Mouse (Mus musculus) hindbrain, embryonic 12.5 days (tissue): ENCODE results near the gene Clec4a3. TPM values are rescaled to one million over a fixed set of nuclear protein-coding genes. Genes with fewer than 3 reads are reported as not detected.
"Not testable (repeated sequence)": the region's sequence is repeated elsewhere in the genome, so short reads cannot be mapped to it uniquely, and the experiment has no call there.

Experiments
- ATAC-seq: fragments of 200-750 bp; cut with Nextera tagmentation; 2 replicates; pipeline ENCODE4 v1.8.0; 2017; ENCODE audit warnings: moderate TSS enrichment; ENCODE audit not compliant: low FRiP score
- H3K27ac ChIP-seq: fragments of 300-500 bp; sonication (generic); 2 replicates; pipeline ENCODE4 v1.5.1; 2016; ENCODE audit warnings: mild to moderate bottlenecking
- H3K27me3 ChIP-seq: fragments of 300-500 bp; sonication (generic); 2 replicates; pipeline ENCODE4 v1.6.1; 2016; ENCODE audit warnings: mild to moderate bottlenecking
- H3K36me3 ChIP-seq: fragments of 300-500 bp; sonication (generic); 2 replicates; pipeline ENCODE4 v1.6.1; 2016; ENCODE audit warnings: mild to moderate bottlenecking
- H3K4me1 ChIP-seq: fragments of 300-500 bp; sonication (generic); 2 replicates; pipeline ENCODE4 v1.6.1; 2016
- H3K4me2 ChIP-seq: fragments of 300-500 bp; sonication (generic); replicated peaks from 2 replicates; pipeline ENCODE4 v1.6.1; 2016; ENCODE audit warnings: mild to moderate bottlenecking
- H3K4me3 ChIP-seq: fragments of 300-500 bp; sonication (generic); 2 replicates; pipeline ENCODE4 v1.5.1; 2016; ENCODE audit warnings: mild to moderate bottlenecking
- H3K9ac ChIP-seq: fragments of 300-500 bp; sonication (generic); 2 replicates; pipeline ENCODE4 v1.6.1; 2016; ENCODE audit warnings: mild to moderate bottlenecking, moderate library complexity
- H3K9me3 ChIP-seq: fragments of 300-500 bp; sonication (generic); replicated peaks from 2 replicates; pipeline ENCODE4 v1.6.1; 2016; ENCODE audit warnings: mild to moderate bottlenecking
- WGBS: fragments of 180-500 bp; shearing (Covaris S2); methylation state at CpG from one replicate; pipeline ENCODE4 v1.1.7; 2016; 5-methylcytosine and 5-hydroxymethylcytosine counted together
- polyA plus RNA-seq: library from polyadenylated mRNA; unstranded; fragments of >200 nt; fragmentation: Nextera tagmentation; extraction: Ambion mirVana; gene quantifications from 2 replicates; pipeline ENCODE4 v1.2.1, GENCODE M21; 2016

Gene Clec4a3
- 0.49 and 0.94 TPM in 2 replicates for polyA plus RNA-seq

DNA sequence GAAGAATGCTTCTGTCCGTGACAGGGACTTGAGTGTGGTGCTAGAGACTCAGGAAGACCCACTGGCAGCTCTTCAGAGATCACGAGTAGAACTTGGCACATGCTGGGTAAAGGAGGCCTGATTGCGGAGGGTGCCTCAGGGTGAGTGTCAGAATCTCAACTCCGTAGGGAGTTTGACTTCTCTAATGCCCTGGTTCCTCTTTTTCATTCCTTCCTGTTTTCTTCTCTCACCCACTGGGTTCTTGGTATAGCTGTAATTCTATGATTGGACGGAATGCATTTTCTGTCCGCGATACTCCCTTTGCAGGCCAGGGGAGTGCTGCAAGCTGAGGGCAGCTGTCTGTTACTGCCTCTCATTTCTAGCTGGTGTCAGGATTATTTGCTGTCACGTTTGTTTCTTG lies at the start of gene Clec4a3:
Gene Clec4a3 (plus strand): TSS at position 115 of the 400 bp plus-strand sequence.
- no peak within 1 kb of the TSS for H3K9ac ChIP-seq
- ATAC-seq = no peak
- H3K4me3 ChIP-seq = no peak within 1 kb of the TSS
- H3K36me3 ChIP-seq = no peaks in the 10 kb centered on the region
- no peaks in the 10 kb centered on the region for H3K9me3 ChIP-seq
- H3K27me3 ChIP-seq = no peaks in the 10 kb centered on the region
- H3K27ac ChIP-seq = no peak within 1 kb of the TSS
- no peaks in the 10 kb centered on the region for H3K4me1 ChIP-seq
- H3K4me2 ChIP-seq = no peak within 1 kb of the TSS
- 83% methylated on average over 8 of the region's 8 CpGs for WGBS

DNA sequence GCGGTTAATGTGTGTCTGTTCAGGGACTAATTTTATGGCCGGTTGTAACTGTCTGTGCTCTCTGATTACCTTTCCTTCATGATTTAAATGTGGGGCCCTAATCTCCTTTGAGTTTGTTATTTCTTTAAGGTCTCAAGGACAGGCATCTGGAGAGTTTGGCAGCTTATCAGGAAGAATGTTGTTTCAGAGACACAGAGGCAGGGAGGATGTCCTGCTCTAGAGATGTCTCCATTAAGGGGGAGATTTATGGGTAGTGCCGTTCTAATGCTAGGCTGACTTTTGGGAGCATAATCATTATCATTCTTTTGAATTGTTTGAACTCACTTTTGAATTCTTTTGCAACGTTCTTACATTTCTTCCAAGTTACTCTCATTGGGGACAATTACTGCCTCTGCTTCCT lies 32.4 kb upstream of the Clec4a3 start:
- Histone ChIP-seq H3K4me1 (no peaks in the 10 kb centered on the region), H3K4me2 (no peak overlapping the region), H3K4me3 (no peak overlapping the region), H3K9ac (no peak overlapping the region), H3K9me3 (peaks cover 5% of the 10 kb centered on the region; the same call in 1 of the 2 replicates), H3K27me3 (no peaks in the 10 kb centered on the region), H3K36me3 (no peaks in the 10 kb centered on the region), H3K27ac (no peak overlapping the region)
- 88% methylated on average over 4 of the region's 4 CpGs for WGBS
- no peak for ATAC-seq

DNA sequence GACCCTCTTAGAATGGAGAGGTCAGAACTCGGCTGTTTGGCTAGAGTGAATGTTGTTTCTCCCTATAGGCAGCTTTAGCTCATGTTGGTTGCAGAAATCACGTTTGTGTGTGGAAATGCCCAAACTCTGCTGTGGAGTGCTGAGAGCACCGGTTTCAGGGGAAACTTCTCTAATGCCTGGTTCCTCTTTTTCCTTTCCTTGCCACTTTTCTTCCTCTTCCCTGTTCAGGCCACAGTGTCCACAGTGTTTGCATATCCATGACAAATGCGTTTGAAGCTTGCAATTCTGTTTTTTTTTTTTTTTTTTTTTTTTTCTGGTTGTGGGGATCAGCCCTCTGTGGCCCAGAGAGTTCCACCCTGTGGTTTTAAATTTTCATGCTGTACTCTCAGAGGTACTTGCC lies 30.9 kb upstream of the Clec4a3 start, which contains the start of gene Clec4a1:
Gene Clec4a1 (plus strand): TSS at position 398 of the 400 bp plus-strand sequence.
- Histone ChIP-seq H3K36me3 (no peaks in the 10 kb centered on the region), H3K4me2 (no peak within 1 kb of the TSS), H3K27me3 (no peaks in the 10 kb centered on the region), H3K9me3 (peaks cover 3% of the 10 kb centered on the region; the same call in 1 of the 2 replicates), H3K4me1 (no peaks in the 10 kb centered on the region), H3K4me3 (no peak within 1 kb of the TSS), H3K27ac (no peak within 1 kb of the TSS), H3K9ac (no peak within 1 kb of the TSS)
- 77% methylated on average over 4 of the region's 4 CpGs for WGBS
- ATAC-seq = no peak

DNA sequence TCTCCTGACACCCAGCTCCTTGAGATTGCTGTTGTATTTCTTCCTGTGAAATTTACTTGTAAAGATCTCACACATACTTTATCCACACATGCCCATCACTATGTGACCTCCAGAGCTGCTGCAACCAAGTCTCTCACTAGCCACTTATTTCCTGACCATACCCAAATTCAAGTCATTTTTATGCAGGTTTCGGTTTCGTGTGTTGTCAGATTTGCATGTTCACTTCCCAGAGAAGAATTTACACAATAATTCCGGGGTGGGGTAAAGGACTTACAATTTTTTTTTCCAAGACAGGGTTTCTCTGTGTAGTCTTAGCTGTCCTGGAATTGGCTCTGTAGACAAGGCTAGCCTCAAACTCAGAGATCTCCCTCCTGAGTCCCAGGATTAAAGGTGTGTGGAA lies 17.5 kb upstream of the Clec4a3 start:
- Histone ChIP-seq H3K4me3 (no peak overlapping the region), H3K9ac (no peak overlapping the region), H3K36me3 (no peaks in the 10 kb centered on the region), H3K9me3 (no peaks in the 10 kb centered on the region), H3K4me1 (no peaks in the 10 kb centered on the region), H3K27ac (no peak overlapping the region), H3K27me3 (no peaks in the 10 kb centered on the region), H3K4me2 (no peak overlapping the region)
- no peak for ATAC-seq
- 85% methylated on average over 3 of the region's 3 CpGs for WGBS

DNA sequence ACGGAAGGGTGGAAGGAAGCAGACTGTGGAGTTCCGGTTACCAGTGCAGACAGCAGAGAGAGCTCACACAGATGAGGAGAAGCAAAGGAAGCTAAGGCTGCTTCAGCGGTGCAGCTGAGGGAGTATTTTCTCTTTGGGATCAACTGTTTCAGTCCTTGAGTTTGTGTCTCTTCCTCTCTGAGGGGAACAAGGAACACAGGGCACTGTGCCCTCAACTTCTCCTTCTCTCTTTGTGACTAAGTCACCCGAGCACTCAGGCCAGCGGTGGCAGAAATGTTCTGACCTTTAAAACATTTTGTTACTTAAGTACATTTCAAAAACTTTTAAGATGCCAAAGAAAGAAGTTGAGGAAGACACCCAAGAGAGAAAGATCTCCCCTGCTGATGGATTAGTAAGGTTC lies 12.7 kb upstream of the Clec4a3 start:
- Histone ChIP-seq H3K27me3 (no peaks in the 10 kb centered on the region), H3K9me3 (no peaks in the 10 kb centered on the region), H3K36me3 (no peaks in the 10 kb centered on the region), H3K27ac (no peak overlapping the region), H3K4me2 (no peak overlapping the region), H3K4me3 (no peak overlapping the region), H3K4me1 (no peaks in the 10 kb centered on the region), H3K9ac (no peak overlapping the region)
- WGBS = 84% methylated on average over 5 of the region's 5 CpGs
- ATAC-seq = no peak

DNA sequence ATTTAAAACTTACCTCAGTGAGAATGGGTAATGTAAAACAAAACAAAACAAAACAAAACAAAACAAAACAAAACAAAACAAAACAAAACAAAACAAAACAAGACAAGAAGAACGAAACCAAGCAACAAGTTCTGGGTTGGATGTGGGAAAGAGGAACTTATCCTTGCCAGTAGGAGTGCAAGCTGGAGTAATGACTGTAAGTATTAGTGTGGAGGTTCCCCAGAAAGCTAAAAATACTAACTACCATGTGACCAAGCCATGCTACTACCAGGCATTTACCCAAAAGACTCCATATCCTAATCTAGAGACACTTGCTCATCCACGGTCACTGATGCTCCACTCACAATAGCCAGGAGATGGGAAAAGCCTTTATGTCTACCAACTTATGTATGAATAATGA lies 5.6 kb upstream of the Clec4a3 start:
- H3K27ac ChIP-seq = no peak overlapping the region
- H3K4me1 ChIP-seq = no peaks in the 10 kb centered on the region
- 84% methylated on average over 2 of the region's 2 CpGs for WGBS
- no peaks in the 10 kb centered on the region for H3K27me3 ChIP-seq
- H3K4me3 ChIP-seq = no peak overlapping the region
- no peaks in the 10 kb centered on the region for H3K9me3 ChIP-seq
- H3K9ac ChIP-seq = no peak overlapping the region
- no peak overlapping the region for H3K4me2 ChIP-seq
- ATAC-seq = no peak
- no peaks in the 10 kb centered on the region for H3K36me3 ChIP-seq

DNA sequence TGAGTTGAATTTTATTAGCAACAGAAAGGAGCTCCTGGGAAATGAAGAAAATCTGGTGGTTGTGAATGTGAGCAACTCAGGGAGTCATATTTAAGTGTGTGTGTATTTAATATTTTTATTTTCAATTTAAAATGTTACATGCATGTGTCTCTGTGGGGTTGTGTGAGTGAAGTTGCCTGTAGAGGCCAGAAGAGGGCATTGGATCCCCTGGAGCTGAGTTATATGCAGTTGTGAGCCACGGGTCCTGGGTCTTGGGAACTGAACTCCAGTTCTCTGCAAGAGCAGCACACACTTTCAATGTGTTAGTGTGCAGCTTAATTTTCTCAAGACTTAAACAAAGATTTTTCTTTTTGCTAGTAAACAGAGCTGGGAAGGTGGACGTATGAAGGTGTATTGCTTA lies 12.2 kb downstream of the Clec4a3 start:
- 79% methylated on average over 2 of the region's 2 CpGs for WGBS
- Histone ChIP-seq H3K36me3 (no peaks in the 10 kb centered on the region), H3K9ac (no peak overlapping the region), H3K4me3 (no peak overlapping the region), H3K27me3 (no peaks in the 10 kb centered on the region), H3K9me3 (no peaks in the 10 kb centered on the region), H3K27ac (no peak overlapping the region), H3K4me2 (no peak overlapping the region), H3K4me1 (no peaks in the 10 kb centered on the region)
- no peak for ATAC-seq

DNA sequence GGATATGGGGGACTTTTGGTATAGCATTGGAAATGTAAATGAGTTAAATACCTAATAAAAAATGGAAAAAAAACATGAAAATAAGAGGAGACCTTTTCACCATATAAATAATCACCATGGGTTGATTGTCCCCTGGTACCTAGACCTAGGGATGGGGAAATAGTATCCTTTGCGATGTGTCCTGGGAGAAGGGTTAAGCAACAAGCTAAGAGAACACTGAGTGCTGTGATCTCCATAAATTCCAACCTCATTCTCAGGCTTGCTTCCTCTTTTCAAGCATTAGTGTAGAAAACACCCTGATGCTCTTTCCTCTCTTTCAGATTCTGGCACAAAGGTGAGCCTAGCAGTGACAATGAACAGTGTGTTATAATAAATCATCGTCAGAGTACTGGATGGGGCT lies 16.7 kb downstream of the Clec4a3 start:
- H3K36me3 ChIP-seq = no peaks in the 10 kb centered on the region
- no peak for ATAC-seq
- no peak overlapping the region for H3K4me3 ChIP-seq
- 86% methylated on average over 2 of the region's 2 CpGs for WGBS
- H3K27ac ChIP-seq = no peak overlapping the region
- H3K4me1 ChIP-seq = no peaks in the 10 kb centered on the region
- no peak overlapping the region for H3K9ac ChIP-seq
- H3K27me3 ChIP-seq = no peaks in the 10 kb centered on the region
- peaks cover 6% of the 10 kb centered on the region; the same call in 1 of the 2 replicates for H3K9me3 ChIP-seq
- H3K4me2 ChIP-seq = no peak overlapping the region

DNA sequence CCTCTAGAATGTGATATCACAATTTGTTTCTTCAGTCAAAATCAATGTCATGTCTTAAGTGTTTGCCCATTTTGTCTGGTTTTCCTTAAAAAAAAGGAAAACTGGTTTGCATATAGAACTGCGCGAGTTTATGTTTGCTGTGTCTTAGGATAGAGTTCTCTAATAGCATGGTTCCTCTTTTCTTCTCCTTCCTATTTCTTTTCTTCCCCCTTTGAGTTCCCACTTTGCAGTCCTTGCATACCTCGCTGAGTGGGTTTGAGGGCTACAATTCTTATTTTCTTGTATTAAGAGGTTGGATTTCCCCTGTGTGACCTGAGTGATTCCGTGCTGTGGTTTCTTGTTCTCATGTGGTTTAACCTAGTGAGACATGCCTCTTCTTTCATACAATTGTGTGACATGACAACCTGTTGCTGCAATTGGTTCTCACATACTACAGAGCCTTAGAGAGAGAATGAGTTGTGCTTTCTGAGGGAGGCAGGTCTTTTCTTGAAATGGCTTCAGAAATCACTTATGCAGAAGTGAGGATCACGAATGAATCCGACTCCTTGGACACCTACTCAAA lies 37.6 kb downstream of the Clec4a3 start, which contains the start of gene Clec4a4:
Gene Clec4a4 (plus strand): TSS at position 492 of the 562 bp plus-strand sequence.
- Histone ChIP-seq H3K9ac (no peak within 1 kb of the TSS), H3K4me1 (no peaks in the 10 kb centered on the region), H3K27me3 (no peaks in the 10 kb centered on the region), H3K4me2 (no peak within 1 kb of the TSS), H3K36me3 (no peaks in the 10 kb centered on the region), H3K27ac (no peak within 1 kb of the TSS), H3K9me3 (peaks cover 11% of the 10 kb centered on the region; the same call in 1 of the 2 replicates), H3K4me3 (no peak within 1 kb of the TSS)
- 84% methylated on average over 6 of the region's 6 CpGs for WGBS
- no peak for ATAC-seq

DNA sequence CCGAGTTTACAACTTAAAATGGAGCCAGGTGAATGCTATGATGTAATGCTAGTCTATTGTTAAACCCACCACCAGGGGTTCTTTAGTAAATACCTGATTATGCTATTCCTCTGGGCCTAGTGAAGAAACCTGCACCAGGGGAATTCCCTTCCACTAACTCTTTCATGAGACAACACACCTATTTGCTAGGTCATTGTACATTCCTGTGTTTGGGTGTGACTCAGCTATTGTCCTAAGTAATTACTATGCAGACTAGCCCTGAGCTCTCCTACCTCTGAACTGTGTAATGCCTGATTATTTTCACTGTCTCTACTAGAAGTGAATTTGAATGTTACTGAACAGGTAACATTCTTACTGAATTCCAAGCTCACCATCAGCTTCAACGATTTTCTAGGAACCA lies 52.4 kb downstream of the Clec4a3 start:
- H3K9ac ChIP-seq, ATAC-seq, H3K4me2 ChIP-seq, H3K27me3 ChIP-seq, H3K4me1 ChIP-seq, H3K36me3 ChIP-seq, H3K9me3 ChIP-seq, H3K27ac ChIP-seq, H3K4me3 ChIP-seq: not testable (repeated sequence)
- WGBS = 84% methylated on average over 2 of the region's 2 CpGs

DNA sequence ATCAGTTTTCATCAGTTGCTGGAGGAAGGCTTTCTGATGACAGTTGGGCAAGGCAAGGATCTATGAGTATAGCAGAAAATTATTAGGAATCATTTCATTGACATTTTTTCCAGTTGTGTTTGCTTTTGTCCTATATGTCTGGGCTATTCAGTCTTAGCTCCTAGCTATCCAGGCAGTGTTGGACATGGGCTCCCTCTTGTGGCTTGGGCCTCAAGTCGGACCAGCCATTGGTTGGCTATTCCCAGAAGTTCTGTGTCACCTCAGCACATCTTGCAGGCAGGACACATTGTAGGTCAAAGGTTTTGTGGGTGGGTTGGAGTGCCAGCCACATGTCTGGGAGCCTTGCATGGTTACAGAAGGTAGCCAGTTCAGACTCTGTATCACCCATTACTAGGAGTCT lies 53.3 kb downstream of the Clec4a3 start:
- Histone ChIP-seq H3K36me3 (no peaks in the 10 kb centered on the region), H3K4me3 (no peak overlapping the region), H3K27me3 (no peaks in the 10 kb centered on the region), H3K9me3 (no peaks in the 10 kb centered on the region), H3K27ac (no peak overlapping the region), H3K9ac (no peak overlapping the region), H3K4me1 (no peaks in the 10 kb centered on the region), H3K4me2 (no peak overlapping the region)
- ATAC-seq = no peak
- 83% methylated on average over 1 of the region's 1 CpGs for WGBS
